Mouse (Mus musculus): ENCODE data around the gene Olfr391-ps. TPM values are rescaled to one million over a fixed set of nuclear protein-coding genes. Genes with fewer than 3 reads are reported as not detected.

Olfr391-ps gene
- not detected in 2 replicates for polyA plus RNA-seq (2014; fragmentation: Nextera tagmentation; extraction: Ambion mirVana)

DNA sequence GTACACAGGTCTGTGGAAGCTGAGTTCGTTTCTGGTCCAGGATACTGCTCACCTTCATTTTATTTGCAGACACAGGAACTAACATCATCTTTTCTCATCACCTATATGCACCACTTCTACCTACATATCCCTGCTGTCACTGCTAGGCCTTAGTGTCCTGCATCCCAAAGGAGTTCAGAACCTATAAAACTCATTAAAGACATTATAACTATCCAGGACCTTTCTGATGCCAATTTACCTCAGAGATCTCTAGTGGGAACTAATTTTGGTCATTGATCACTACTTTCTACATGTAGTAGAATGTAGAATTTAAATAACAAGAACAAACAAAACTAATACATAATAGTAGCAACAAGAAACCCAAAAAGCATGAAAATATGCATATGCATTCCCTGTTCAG, at the start of gene Olfr391-ps:
Olfr391-ps (minus strand) TSS at position 101 of the 400 bp plus-strand sequence.
- no peak within 1 kb of the TSS for H3K27ac ChIP-seq (ENCODE audit: low read depth, low read length)
- no peak within 1 kb of the TSS for H3K9ac ChIP-seq (ENCODE audit: low read length)
- WGBS, result 17% methylated on average over 1 of the region's 1 CpGs
- ATAC-seq (no peak), DNase-seq (ENCODE audit: low spot score) (no peak)
- no peaks in the 10 kb centered on the region for H3K4me1 ChIP-seq (ENCODE audit: control insufficient read depth, insufficient read depth, low read length)
- no peak within 1 kb of the TSS for H3K4me3 ChIP-seq (ENCODE audit: low read depth, low read length)
- 0 out of 2 replicates have a peak, but pooled peaks cover 2% of the 10 kb centered on the region for H3K9me3 ChIP-seq (replicated peaks; ENCODE audit: control insufficient read depth, low read length)
- no peaks in the 10 kb centered on the region for H3K27me3 ChIP-seq (replicated peaks; ENCODE audit: control insufficient read depth, insufficient read depth, low read length)
- no peak within 1 kb of the TSS for H3K4me2 ChIP-seq (ENCODE audit: low read length)
- H3K36me3 ChIP-seq (ENCODE audit: control insufficient read depth, insufficient read depth, low read length), result no peaks in the 10 kb centered on the region

DNA sequence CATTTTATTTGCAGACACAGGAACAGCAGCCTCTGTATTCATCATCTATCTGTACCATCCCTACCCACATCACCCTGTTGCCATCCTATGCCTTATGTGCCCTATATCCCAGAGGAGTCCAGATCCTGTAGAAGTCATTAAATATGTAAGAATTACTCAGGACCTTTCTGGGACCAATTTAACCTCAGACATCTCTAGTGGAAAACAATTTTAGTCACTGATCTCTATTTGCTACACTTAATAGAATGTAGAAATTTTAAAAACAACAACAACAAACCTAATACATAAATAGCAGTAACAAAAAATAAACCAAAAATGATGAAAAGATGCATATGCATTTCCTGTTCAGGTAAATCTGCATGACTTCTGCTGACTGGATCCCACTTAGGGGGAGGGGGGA, 48.5 kb upstream of the Olfr391-ps start, which contains the start of gene Olfr393:
Olfr393 (minus strand) TSS at position 101 of the 400 bp plus-strand sequence.
- H3K27me3 ChIP-seq (replicated peaks; ENCODE audit: control insufficient read depth, insufficient read depth, low read length), result no peaks in the 10 kb centered on the region
- H3K27ac ChIP-seq (ENCODE audit: low read depth, low read length), result no peak within 1 kb of the TSS
- peaks cover 12% of the 10 kb centered on the region; the same call in 1 of the 2 replicates for H3K9me3 ChIP-seq (replicated peaks; ENCODE audit: control insufficient read depth, low read length)
- no peaks in the 10 kb centered on the region for H3K4me1 ChIP-seq (ENCODE audit: control insufficient read depth, insufficient read depth, low read length)
- H3K4me2 ChIP-seq (ENCODE audit: low read length), result no peak within 1 kb of the TSS
- no peak within 1 kb of the TSS for H3K9ac ChIP-seq (ENCODE audit: low read length)
- ATAC-seq (no peak), DNase-seq (ENCODE audit: low spot score) (no peak)
- no peaks in the 10 kb centered on the region for H3K36me3 ChIP-seq (ENCODE audit: control insufficient read depth, insufficient read depth, low read length)
- H3K4me3 ChIP-seq (ENCODE audit: low read depth, low read length), result no peak within 1 kb of the TSS

DNA sequence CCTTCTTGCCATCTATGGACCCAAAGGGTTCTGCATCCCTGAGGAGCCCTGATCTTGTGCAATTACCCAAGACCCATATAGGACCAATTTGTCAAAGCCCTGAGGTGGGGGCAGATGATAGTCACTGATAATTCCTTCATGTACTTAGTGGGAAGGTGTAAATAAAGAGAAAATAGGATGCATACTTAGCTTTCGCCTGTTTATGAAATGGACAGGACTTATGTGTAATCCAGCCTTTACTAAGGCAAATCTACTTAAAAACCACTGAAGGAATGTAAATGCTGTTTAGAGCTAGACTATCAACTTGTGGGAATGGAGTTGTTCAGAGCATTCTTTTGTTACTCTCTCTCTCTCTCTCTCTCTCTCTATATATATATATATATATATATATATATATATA, 14.1 kb upstream of the Olfr391-ps start, which contains the start of gene Olfr392:
Olfr392 (minus strand) TSS at position 101 of the 400 bp plus-strand sequence.
- ATAC-seq (no peak), DNase-seq (ENCODE audit: low spot score) (no peak)
- Histone ChIP-seq H3K27ac (ENCODE audit: low read depth, low read length) (no peak within 1 kb of the TSS), H3K9me3 (replicated peaks; ENCODE audit: control insufficient read depth, low read length) (peaks cover 3% of the 10 kb centered on the region; the same call in 1 of the 2 replicates), H3K4me1 (ENCODE audit: control insufficient read depth, insufficient read depth, low read length) (no peaks in the 10 kb centered on the region), H3K9ac (ENCODE audit: low read length) (no peak within 1 kb of the TSS), H3K4me3 (ENCODE audit: low read depth, low read length) (no peak within 1 kb of the TSS), H3K27me3 (replicated peaks; ENCODE audit: control insufficient read depth, insufficient read depth, low read length) (no peaks in the 10 kb centered on the region), H3K4me2 (ENCODE audit: low read length) (no peak within 1 kb of the TSS), H3K36me3 (ENCODE audit: control insufficient read depth, insufficient read depth, low read length) (no peaks in the 10 kb centered on the region)
- WGBS, result 97% methylated on average over 1 of the region's 1 CpGs

DNA sequence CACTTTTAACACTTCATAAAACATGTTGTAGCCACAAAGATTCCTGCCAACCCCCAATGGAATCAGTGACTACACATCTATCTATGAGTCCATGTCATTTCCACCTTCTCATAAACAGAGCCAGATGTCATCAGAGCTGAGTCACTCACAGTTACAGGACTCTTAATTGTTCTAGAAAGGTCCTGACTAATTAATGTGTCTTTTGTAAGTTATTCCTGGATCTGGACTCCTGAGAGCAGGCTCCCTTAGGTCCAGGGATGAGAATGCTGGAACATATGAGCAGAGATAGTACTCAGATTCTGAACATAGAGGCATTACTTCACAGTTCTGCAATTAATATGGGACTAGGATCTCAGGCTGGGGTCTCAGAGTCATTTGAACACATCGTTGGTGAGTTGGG, 20.2 kb downstream of the Olfr391-ps start, which contains the start of gene Olfr390:
Olfr390 (plus strand) TSS at position 301 of the 400 bp plus-strand sequence.
- Histone ChIP-seq H3K4me3 (ENCODE audit: low read depth, low read length) (no peak within 1 kb of the TSS), H3K4me1 (ENCODE audit: control insufficient read depth, insufficient read depth, low read length) (no peaks in the 10 kb centered on the region), H3K9me3 (replicated peaks; ENCODE audit: control insufficient read depth, low read length) (0 out of 2 replicates have a peak, but pooled peaks cover 3% of the 10 kb centered on the region), H3K4me2 (ENCODE audit: low read length) (no peak within 1 kb of the TSS), H3K27me3 (replicated peaks; ENCODE audit: control insufficient read depth, insufficient read depth, low read length) (no peaks in the 10 kb centered on the region), H3K36me3 (ENCODE audit: control insufficient read depth, insufficient read depth, low read length) (no peaks in the 10 kb centered on the region), H3K27ac (ENCODE audit: low read depth, low read length) (no peak within 1 kb of the TSS), H3K9ac (ENCODE audit: low read length) (no peak within 1 kb of the TSS)
- ATAC-seq (no peak), DNase-seq (ENCODE audit: low spot score) (no peak)
- WGBS, result 72% methylated on average over 1 of the region's 1 CpGs

DNA sequence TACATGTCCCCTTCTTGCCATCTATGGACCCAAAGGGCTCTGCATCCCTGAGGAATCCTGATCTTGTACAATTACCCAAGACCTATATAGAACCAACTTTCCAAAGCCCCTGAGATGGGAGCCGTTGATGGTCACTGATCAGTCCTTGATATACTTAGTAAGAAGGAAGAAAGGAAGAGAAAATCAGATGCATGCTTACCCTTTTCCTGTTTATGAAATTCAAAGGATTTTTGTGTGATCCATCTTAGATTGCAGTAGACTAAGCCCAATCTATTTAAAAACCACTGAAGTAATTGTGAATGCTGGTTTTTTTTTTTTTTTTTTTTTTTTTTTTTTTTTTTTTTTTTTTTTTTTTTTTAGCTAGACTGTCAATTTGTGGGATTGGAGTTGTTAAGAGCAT, 22.2 kb downstream of the Olfr391-ps start, which contains the start of gene Olfr389:
Olfr389 (minus strand) TSS at position 101 of the 400 bp plus-strand sequence.
- no peak for ATAC-seq
- H3K36me3 ChIP-seq (ENCODE audit: control insufficient read depth, insufficient read depth, low read length), result no peaks in the 10 kb centered on the region
- 0 out of 2 replicates have a peak, but pooled peaks cover 3% of the 10 kb centered on the region for H3K9me3 ChIP-seq (replicated peaks; ENCODE audit: control insufficient read depth, low read length)
- H3K4me1 ChIP-seq (ENCODE audit: control insufficient read depth, insufficient read depth, low read length), result no peaks in the 10 kb centered on the region
- no peaks in the 10 kb centered on the region for H3K27me3 ChIP-seq (replicated peaks; ENCODE audit: control insufficient read depth, insufficient read depth, low read length)
- no peak within 1 kb of the TSS for H3K27ac ChIP-seq (ENCODE audit: low read depth, low read length)
- H3K9ac ChIP-seq (ENCODE audit: low read length), result no peak within 1 kb of the TSS
- no peak within 1 kb of the TSS for H3K4me2 ChIP-seq (ENCODE audit: low read length)
- H3K4me3 ChIP-seq (ENCODE audit: low read depth, low read length), result no peak within 1 kb of the TSS
- DNase-seq (ENCODE audit: low spot score), result no peak
- 92% methylated on average over 1 of the region's 1 CpGs for WGBS

DNA sequence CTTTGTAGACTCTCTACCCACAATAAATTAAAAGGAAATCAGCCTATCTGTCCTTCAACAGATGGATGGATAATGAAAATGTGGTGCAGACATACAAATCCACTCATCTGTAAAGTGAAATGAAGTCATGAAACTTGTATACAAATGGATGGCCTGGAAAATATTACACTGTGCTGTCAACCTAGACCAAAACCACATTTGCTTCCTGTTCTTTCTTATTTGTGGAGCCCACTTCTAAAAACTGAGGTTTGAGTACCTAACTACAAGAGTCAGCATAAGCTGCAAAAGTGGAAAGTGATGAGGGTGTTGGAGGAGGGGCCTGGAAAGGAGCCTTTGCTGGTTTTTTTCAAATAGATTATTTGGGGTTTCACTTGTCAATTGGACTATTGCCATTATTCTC, 43.7 kb downstream of the Olfr391-ps start:
- no peak for ATAC-seq
- Histone ChIP-seq H3K4me1 (ENCODE audit: control insufficient read depth, insufficient read depth, low read length) (no peaks in the 10 kb centered on the region), H3K9ac (ENCODE audit: low read length) (no peak overlapping the region), H3K27ac (ENCODE audit: low read depth, low read length) (no peak overlapping the region), H3K4me2 (ENCODE audit: low read length) (no peak overlapping the region), H3K36me3 (ENCODE audit: control insufficient read depth, insufficient read depth, low read length) (no peaks in the 10 kb centered on the region), H3K4me3 (ENCODE audit: low read depth, low read length) (no peak overlapping the region), H3K9me3 (replicated peaks; ENCODE audit: control insufficient read depth, low read length) (0 out of 2 replicates have a peak, but pooled peaks cover 4% of the 10 kb centered on the region), H3K27me3 (replicated peaks; ENCODE audit: control insufficient read depth, insufficient read depth, low read length) (no peaks in the 10 kb centered on the region)
- no peak for DNase-seq (ENCODE audit: low spot score)

Other genes with a start within 250 kb of the Olfr391-ps start
- not detected in 2 replicates for gene Olfr385, start 210.0 kb downstream of the Olfr391-ps start, polyA plus RNA-seq (2014; fragmentation: Nextera tagmentation; extraction: Ambion mirVana)
- gene Olfr384, start 204.5 kb downstream of the Olfr391-ps start, polyA plus RNA-seq (2014; fragmentation: Nextera tagmentation; extraction: Ambion mirVana), result not detected in 2 replicates
- gene Zfp735, start 114.3 kb downstream of the Olfr391-ps start, polyA plus RNA-seq (2014; fragmentation: Nextera tagmentation; extraction: Ambion mirVana), result not detected in 2 replicates
- not detected in 2 replicates for gene Olfr389, start 22.3 kb downstream of the Olfr391-ps start, polyA plus RNA-seq (2014; fragmentation: Nextera tagmentation; extraction: Ambion mirVana)
- not detected in 2 replicates for gene Olfr390, start 20.1 kb downstream of the Olfr391-ps start, polyA plus RNA-seq (2014; fragmentation: Nextera tagmentation; extraction: Ambion mirVana)
- gene Olfr392, start 14.0 kb upstream of the Olfr391-ps start, polyA plus RNA-seq (2014; fragmentation: Nextera tagmentation; extraction: Ambion mirVana), result not detected in 2 replicates
- not detected in 2 replicates for gene Olfr393, start 48.4 kb upstream of the Olfr391-ps start, polyA plus RNA-seq (2014; fragmentation: Nextera tagmentation; extraction: Ambion mirVana)
- not detected in 2 replicates for gene Olfr394, start 87.7 kb upstream of the Olfr391-ps start, polyA plus RNA-seq (2014; fragmentation: Nextera tagmentation; extraction: Ambion mirVana)
- not detected in 2 replicates for gene Olfr395, start 106.2 kb upstream of the Olfr391-ps start, polyA plus RNA-seq (2014; fragmentation: Nextera tagmentation; extraction: Ambion mirVana)
- gene Olfr23, start 133.6 kb upstream of the Olfr391-ps start, polyA plus RNA-seq (2014; fragmentation: Nextera tagmentation; extraction: Ambion mirVana), result not detected in 2 replicates
- not detected in 2 replicates for gene Olfr397, start 157.8 kb upstream of the Olfr391-ps start, polyA plus RNA-seq (2014; fragmentation: Nextera tagmentation; extraction: Ambion mirVana)
- gene Olfr398, start 187.4 kb upstream of the Olfr391-ps start, polyA plus RNA-seq (2014; fragmentation: Nextera tagmentation; extraction: Ambion mirVana), result not detected in 2 replicates